ENCODE assay signal across 12 mouse cellular contexts in the genomic region with DNA sequence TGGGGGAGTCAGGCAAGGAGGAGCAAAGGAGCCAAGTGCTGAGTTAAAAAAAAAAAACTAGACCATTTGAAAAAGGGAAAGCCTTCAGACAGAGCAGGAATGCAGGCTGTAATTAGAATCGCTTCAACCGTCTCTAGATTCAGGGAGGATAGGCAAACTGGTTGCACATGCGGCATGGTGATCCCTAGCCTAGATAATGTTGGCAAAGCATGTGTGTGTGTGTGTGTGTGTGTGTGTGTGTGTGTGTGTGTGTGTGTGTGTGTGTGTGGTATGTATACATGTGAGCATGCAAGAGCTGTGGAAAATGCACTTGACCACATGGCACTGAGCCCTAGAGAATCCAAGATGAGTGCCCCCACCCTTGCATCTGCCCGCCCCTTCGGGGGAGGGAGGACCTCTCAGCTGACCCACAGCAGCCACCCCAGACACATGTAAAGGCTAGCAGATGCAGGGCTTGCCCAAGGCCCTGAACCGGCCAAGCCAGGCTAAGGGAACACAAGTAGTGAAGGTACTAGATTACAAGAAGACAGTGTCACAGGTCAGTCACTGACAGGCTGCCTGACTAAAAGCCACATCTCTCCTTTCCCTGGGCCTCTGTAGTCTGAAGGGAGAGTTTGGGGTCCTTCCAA.
A peak's percentile ranks its signal among the peaks of the same experiment; 100 is the strongest.
DNase-seq lines count a peak whose midpoint lies in the region; ATAC-seq lines count a peak whose summit lies in the region.
"Had no signal": no experiment of that assay in that cellular context is flagged by ENCODE, and none has a peak within 500 bp of the region (broad histone marks: within the 10 kb centered on the region; RNA-seq: fewer than 3 reads in every experiment).

No protein-coding gene starts in this region.

- peaks cover 35% of the 10 kb centered on the region; the same call in 1 of the 2 replicates for H3K27me3 ChIP-seq in forebrain, embryonic 13.5 days
- H3K27me3 ChIP-seq in forebrain, embryonic 15.5 days = no peaks in the 10 kb centered on the region
- peaks cover 11% of the 10 kb centered on the region for H3K27me3 ChIP-seq in hindbrain, embryonic 15.5 days
- H3K27me3 ChIP-seq in hindbrain, embryonic 13.5 days = peaks cover 57% of the 10 kb centered on the region
- peaks cover 9% of the 10 kb centered on the region for H3K27me3 ChIP-seq in embryonic facial prominence, embryonic 15.5 days

- H3K36me3 ChIP-seq in forebrain, embryonic 13.5 days (ENCODE audit: poor library complexity, severe bottlenecking) = no peaks in the 10 kb centered on the region
- no peaks in the 10 kb centered on the region for H3K36me3 ChIP-seq in forebrain, embryonic 15.5 days
- H3K36me3 ChIP-seq in hindbrain, embryonic 15.5 days = no peaks in the 10 kb centered on the region
- H3K36me3 ChIP-seq in hindbrain, embryonic 13.5 days = no peaks in the 10 kb centered on the region
- H3K36me3 ChIP-seq in embryonic facial prominence, embryonic 15.5 days = no peaks in the 10 kb centered on the region

- H3K9ac ChIP-seq in forebrain, embryonic 13.5 days = no peak overlapping the region
- no peak overlapping the region for H3K9ac ChIP-seq in forebrain, embryonic 15.5 days (replicated peaks)
- no peak overlapping the region for H3K9ac ChIP-seq in hindbrain, embryonic 15.5 days
- H3K9ac ChIP-seq in hindbrain, embryonic 13.5 days = no peak overlapping the region
- H3K9ac ChIP-seq in embryonic facial prominence, embryonic 15.5 days = no peak overlapping the region

- 0 out of 2 replicates have a peak, but pooled peaks have one; percentile 21 for ATAC-seq in forebrain, embryonic 13.5 days
- ATAC-seq in forebrain, embryonic 15.5 days (replicated peaks) = no peak
- 0 out of 2 replicates have a peak, but pooled peaks have one; percentile 6 for ATAC-seq in hindbrain, embryonic 15.5 days (ENCODE audit: low FRiP score, low read depth)
- ATAC-seq in hindbrain, embryonic 13.5 days (ENCODE audit: low FRiP score) = no peak
- peak; percentile 47; the same call in 1 of the 2 replicates for ATAC-seq in embryonic facial prominence, embryonic 15.5 days (ENCODE audit: insufficient number of reproducible peaks, low FRiP score, low TSS enrichment, low read depth)
- ATAC-seq: intestine, embryonic 16.5 days had no signal

- no peak overlapping the region for H3K4me3 ChIP-seq in forebrain, embryonic 13.5 days
- H3K4me3 ChIP-seq in forebrain, embryonic 15.5 days = no peak overlapping the region
- no peak overlapping the region for H3K4me3 ChIP-seq in hindbrain, embryonic 15.5 days
- no peak overlapping the region for H3K4me3 ChIP-seq in hindbrain, embryonic 13.5 days
- no peak overlapping the region for H3K4me3 ChIP-seq in embryonic facial prominence, embryonic 15.5 days (replicated peaks)

- H3K4me2 ChIP-seq in forebrain, embryonic 13.5 days = no peak overlapping the region
- H3K4me2 ChIP-seq in forebrain, embryonic 15.5 days (replicated peaks) = no peak overlapping the region
- no peak overlapping the region for H3K4me2 ChIP-seq in hindbrain, embryonic 15.5 days
- H3K4me2 ChIP-seq in hindbrain, embryonic 13.5 days = no peak overlapping the region
- H3K4me2 ChIP-seq in embryonic facial prominence, embryonic 15.5 days (replicated peaks) = no peak overlapping the region
- H3K4me2 ChIP-seq: liver, embryonic 11.5 days had no signal

- peak; percentile 20 for DNase-seq in lung, postnatal 10 days
- no peak for DNase-seq in lung, adult 18-20 months
- DNase-seq in spleen, postnatal 14 days (ENCODE audit: low spot score in 2 of 2) = no peak
- DNase-seq: adrenal gland, adult 8-10 months; thymus, adult 18-20 months had no signal

- H3K27ac ChIP-seq in forebrain, embryonic 13.5 days = no peak overlapping the region
- no peak overlapping the region for H3K27ac ChIP-seq in forebrain, embryonic 15.5 days (replicated peaks)
- no peak overlapping the region for H3K27ac ChIP-seq in hindbrain, embryonic 15.5 days (replicated peaks)
- no peak overlapping the region for H3K27ac ChIP-seq in hindbrain, embryonic 13.5 days
- H3K27ac ChIP-seq in embryonic facial prominence, embryonic 15.5 days (replicated peaks) = peak overlapping the region; percentile 44; the same call in 1 of the 2 replicates

- no peaks in the 10 kb centered on the region for H3K9me3 ChIP-seq in forebrain, embryonic 13.5 days (replicated peaks)
- H3K9me3 ChIP-seq in forebrain, embryonic 15.5 days = no peaks in the 10 kb centered on the region
- no peaks in the 10 kb centered on the region for H3K9me3 ChIP-seq in hindbrain, embryonic 15.5 days
- no peaks in the 10 kb centered on the region for H3K9me3 ChIP-seq in hindbrain, embryonic 13.5 days
- no peaks in the 10 kb centered on the region for H3K9me3 ChIP-seq in embryonic facial prominence, embryonic 15.5 days (replicated peaks)

- H3K4me1 ChIP-seq in forebrain, embryonic 13.5 days = peaks cover 4% of the 10 kb centered on the region; the same call in 1 of the 2 replicates
- H3K4me1 ChIP-seq in forebrain, embryonic 15.5 days = peaks cover 5% of the 10 kb centered on the region; the same call in 1 of the 2 replicates
- no peaks in the 10 kb centered on the region for H3K4me1 ChIP-seq in hindbrain, embryonic 15.5 days (replicated peaks)
- 0 out of 2 replicates have a peak, but pooled peaks cover 2% of the 10 kb centered on the region for H3K4me1 ChIP-seq in hindbrain, embryonic 13.5 days (replicated peaks)
- peaks cover 13% of the 10 kb centered on the region; the same call in 1 of the 2 replicates for H3K4me1 ChIP-seq in embryonic facial prominence, embryonic 15.5 days

- 70% methylated on average over 6 of the region's 6 CpGs for WGBS in forebrain, embryonic 13.5 days
- WGBS in forebrain, embryonic 15.5 days = 55% methylated on average over 6 of the region's 6 CpGs
- 76% methylated on average over 6 of the region's 6 CpGs for WGBS in hindbrain, embryonic 15.5 days
- 67% methylated on average over 6 of the region's 6 CpGs for WGBS in hindbrain, embryonic 13.5 days
- WGBS in embryonic facial prominence, embryonic 15.5 days = 35% methylated on average over 6 of the region's 6 CpGs

Comparison
In these comparisons a context has a peak if more than half of its experiments do, and no peak if none do; other contexts are left out.
1. ATAC-seq: peak in forebrain, embryonic 13.5 days (single experiment), hindbrain, embryonic 15.5 days (single experiment) and embryonic facial prominence, embryonic 15.5 days (single experiment); none in forebrain, embryonic 15.5 days (single experiment) and hindbrain, embryonic 13.5 days (single experiment).